Mouse (Mus musculus) heart, embryonic 16.5 days (tissue): ENCODE results near the gene Aox4. TPM values are rescaled to one million over a fixed set of nuclear protein-coding genes. Genes with fewer than 3 reads are reported as not detected.

Experiments
- ATAC-seq: fragments of 200-750 bp; cut with Nextera tagmentation; replicated peaks from 2 replicates; pipeline ENCODE4 v1.8.0; 2017; ENCODE audit warnings: moderate number of reproducible peaks; ENCODE audit not compliant: insufficient read depth, low FRiP score; ENCODE audit errors: extremely low read depth
- H3K27ac ChIP-seq: fragments of 300-500 bp; sonication (generic); 2 replicates; pipeline ENCODE4 v1.5.1; 2014; ENCODE audit warnings: mild to moderate bottlenecking, low read length, control low read depth, moderate library complexity
- H3K27me3 ChIP-seq: fragments of 300-500 bp; sonication (generic); 2 replicates; pipeline ENCODE4 v1.6.1; 2014; ENCODE audit warnings: low read length, mixed read lengths; ENCODE audit not compliant: control insufficient read depth, insufficient read depth
- H3K36me3 ChIP-seq: fragments of 300-500 bp; sonication (generic); 2 replicates; pipeline ENCODE4 v1.6.1; 2014; ENCODE audit not compliant: control insufficient read depth, insufficient read depth
- H3K4me1 ChIP-seq: fragments of 300-500 bp; sonication (generic); 2 replicates; pipeline ENCODE4 v1.6.1; 2014; ENCODE audit warnings: low read length, mixed read lengths; ENCODE audit not compliant: control insufficient read depth, insufficient read depth
- H3K4me2 ChIP-seq: fragments of 300-500 bp; sonication (generic); 2 replicates; pipeline ENCODE4 v1.6.1; 2014; ENCODE audit warnings: low read depth, mild to moderate bottlenecking, control low read depth, low read length
- H3K4me3 ChIP-seq: fragments of 300-500 bp; sonication (generic); 2 replicates; pipeline ENCODE4 v1.5.1; 2014; ENCODE audit warnings: mild to moderate bottlenecking, control low read depth, low read length
- H3K9ac ChIP-seq: fragments of 300-500 bp; sonication (generic); 2 replicates; pipeline ENCODE4 v1.6.1; 2014; ENCODE audit warnings: low read length, control low read depth
- H3K9me3 ChIP-seq: fragments of 300-500 bp; sonication (generic); replicated peaks from 2 replicates; pipeline ENCODE4 v1.6.1; 2016; ENCODE audit warnings: low read length; ENCODE audit not compliant: control insufficient read depth
- WGBS: fragments of 180-500 bp; shearing (Covaris S2); extraction: QIAGEN DNeasy Blood & Tissue Kit; methylation state at CpG from one replicate; pipeline ENCODE4 v1.1.7; 2014; 5-methylcytosine and 5-hydroxymethylcytosine counted together
- polyA plus RNA-seq: library from polyadenylated mRNA; unstranded; fragments of >200 nt; fragmentation: Nextera tagmentation; extraction: Ambion mirVana; gene quantifications from 2 replicates; pipeline ENCODE4 v1.2.1, GENCODE M21; 2015

Aox4 gene
- polyA plus RNA-seq, 1 experiment from 2014 or later, result 0.30 TPM

DNA sequence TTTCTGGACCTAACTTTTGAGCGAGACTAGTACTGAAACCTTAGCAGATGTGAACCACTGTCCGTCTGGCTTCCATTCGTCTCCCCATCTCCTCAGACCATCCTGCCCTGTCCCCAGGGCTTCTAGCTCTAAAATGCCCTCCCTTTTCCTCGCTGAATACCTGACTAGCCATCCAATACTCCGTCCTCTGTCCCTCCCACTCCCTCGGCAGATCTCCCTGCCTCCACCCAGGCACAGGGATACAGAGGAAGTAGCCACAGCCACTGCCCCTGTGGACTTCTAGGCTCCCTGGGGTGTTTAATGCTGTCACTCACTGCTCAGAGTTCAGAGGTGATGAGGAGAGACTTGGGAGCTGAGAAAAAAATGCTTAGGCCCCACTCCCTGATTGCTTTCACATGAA lies 91.8 kb downstream of the Aox4 start:
- Histone ChIP-seq H3K4me1 (0 out of 2 replicates have a peak, but pooled peaks cover 3% of the 10 kb centered on the region), H3K36me3 (no peaks in the 10 kb centered on the region), H3K9me3 (no peaks in the 10 kb centered on the region), H3K27me3 (no peaks in the 10 kb centered on the region), H3K4me3 (no peak overlapping the region), H3K27ac (no peak overlapping the region), H3K4me2 (no peak overlapping the region), H3K9ac (no peak overlapping the region)
- ATAC-seq, result no peak
- 71% methylated on average over 6 of the region's 6 CpGs for WGBS

GRCm38 (mm10) chr1:58303009-58303408 lies 92.8 kb downstream of the Aox4 start:
- WGBS, result 55% methylated on average over 6 of the region's 6 CpGs

DNA sequence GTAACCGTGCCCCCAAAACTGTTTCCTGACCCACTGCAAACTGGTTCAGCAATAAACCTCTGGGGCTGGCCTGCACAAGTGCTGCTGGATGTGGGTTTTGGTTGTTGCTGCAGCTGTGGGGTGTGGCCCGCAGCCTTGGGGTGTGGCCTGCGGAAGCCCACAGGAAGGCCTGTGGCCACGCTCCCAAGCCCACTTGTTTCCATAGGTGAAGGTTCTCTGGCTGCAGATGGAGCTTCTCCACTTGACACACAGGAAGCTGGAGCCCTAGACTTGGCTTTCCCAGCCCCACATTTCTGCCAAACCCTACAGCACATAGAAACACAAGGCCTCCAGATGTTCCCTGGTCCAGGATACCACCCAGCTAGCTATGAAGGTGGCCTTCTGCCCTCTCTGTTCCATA lies 93.5 kb downstream of the Aox4 start:
- Histone ChIP-seq H3K4me1 (0 out of 2 replicates have a peak, but pooled peaks cover 3% of the 10 kb centered on the region), H3K27ac (no peak overlapping the region), H3K36me3 (no peaks in the 10 kb centered on the region), H3K4me2 (no peak overlapping the region), H3K27me3 (no peaks in the 10 kb centered on the region), H3K9ac (no peak overlapping the region), H3K9me3 (no peaks in the 10 kb centered on the region), H3K4me3 (no peak overlapping the region)
- ATAC-seq, result peak; percentile 50
- 79% methylated on average over 4 of the region's 4 CpGs for WGBS

More at GRCm38 (mm10) chr1:58303009-58303408, 92.8 kb downstream of the Aox4 start:
- ATAC-seq, result no peak
- H3K9ac ChIP-seq, result no peak overlapping the region
- H3K4me3 ChIP-seq, result no peak overlapping the region
- no peaks in the 10 kb centered on the region for H3K9me3 ChIP-seq
- H3K4me1 ChIP-seq, result 0 out of 2 replicates have a peak, but pooled peaks cover 3% of the 10 kb centered on the region
- no peak overlapping the region for H3K4me2 ChIP-seq
- H3K36me3 ChIP-seq, result no peaks in the 10 kb centered on the region
- no peaks in the 10 kb centered on the region for H3K27me3 ChIP-seq
- no peak overlapping the region for H3K27ac ChIP-seq

GRCm38 (mm10) chr1:58304296-58304695 lies 94.1 kb downstream of the Aox4 start:
- ATAC-seq, result peak; percentile 21; the same call in 1 of the 2 replicates
- H3K27me3 ChIP-seq, result no peaks in the 10 kb centered on the region
- H3K4me3 ChIP-seq, result no peak overlapping the region
- H3K9ac ChIP-seq, result no peak overlapping the region
- H3K27ac ChIP-seq, result no peak overlapping the region
- 0 out of 2 replicates have a peak, but pooled peaks cover 3% of the 10 kb centered on the region for H3K4me1 ChIP-seq
- H3K36me3 ChIP-seq, result no peaks in the 10 kb centered on the region
- H3K4me2 ChIP-seq, result no peak overlapping the region
- no peaks in the 10 kb centered on the region for H3K9me3 ChIP-seq
- 54% methylated on average over 12 of the region's 12 CpGs for WGBS

- H3K27me3 ChIP-seq, result no peaks in the 10 kb centered on the region
- H3K27ac ChIP-seq, result no peak overlapping the region
- no peaks in the 10 kb centered on the region for H3K36me3 ChIP-seq
- H3K9me3 ChIP-seq, result no peaks in the 10 kb centered on the region
- 0 out of 2 replicates have a peak, but pooled peaks cover 3% of the 10 kb centered on the region for H3K4me1 ChIP-seq
- no peak for ATAC-seq
- no peak overlapping the region for H3K9ac ChIP-seq
- 62% methylated on average over 8 of the region's 8 CpGs for WGBS
- no peak overlapping the region for H3K4me2 ChIP-seq
- H3K4me3 ChIP-seq, result no peak overlapping the region
These were observed 97.0 kb downstream of the Aox4 start for GRCm38 (mm10) chr1:58307181-58307580.

DNA sequence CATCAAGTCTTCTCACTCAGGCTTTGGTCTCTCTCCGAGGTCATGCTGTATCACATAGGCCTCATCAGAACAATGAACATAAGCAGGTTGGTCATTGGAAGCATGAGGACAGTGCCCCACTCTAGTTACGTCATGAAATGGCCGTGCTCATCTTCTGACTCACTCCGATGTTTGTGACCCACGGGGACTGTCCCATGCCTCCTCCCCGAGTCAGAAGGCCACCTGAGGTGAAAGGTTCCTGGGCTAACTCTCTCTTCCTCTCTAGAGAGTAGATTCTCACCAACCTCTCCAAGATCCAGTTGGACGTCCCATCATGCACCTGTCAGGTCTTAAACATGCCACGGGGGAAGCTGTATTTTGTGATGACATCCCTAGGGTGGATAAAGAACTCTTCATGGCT lies 98.4 kb downstream of the Aox4 start:
- H3K27me3 ChIP-seq, result no peaks in the 10 kb centered on the region
- no peaks in the 10 kb centered on the region for H3K36me3 ChIP-seq
- no peaks in the 10 kb centered on the region for H3K9me3 ChIP-seq
- no peak overlapping the region for H3K4me2 ChIP-seq
- ATAC-seq, result no peak
- no peak overlapping the region for H3K27ac ChIP-seq
- whole genome bisulfite sequencing, result 91% methylated on average over 8 of the region's 8 CpGs
- no peak overlapping the region for H3K4me3 ChIP-seq
- H3K4me1 ChIP-seq, result 0 out of 2 replicates have a peak, but pooled peaks cover under 1% of the 10 kb centered on the region
- no peak overlapping the region for H3K9ac ChIP-seq

GRCm38 (mm10) chr1:58309853-58310252 lies 99.7 kb downstream of the Aox4 start:
- no peaks in the 10 kb centered on the region for H3K9me3 ChIP-seq
- no peaks in the 10 kb centered on the region for H3K36me3 ChIP-seq
- 39% methylated on average over 4 of the region's 4 CpGs for WGBS
- H3K4me1 ChIP-seq, result no peaks in the 10 kb centered on the region
- H3K9ac ChIP-seq, result no peak overlapping the region
- ATAC-seq, result no peak
- H3K27ac ChIP-seq, result no peak overlapping the region
- H3K4me3 ChIP-seq, result no peak overlapping the region
- no peak overlapping the region for H3K4me2 ChIP-seq
- no peaks in the 10 kb centered on the region for H3K27me3 ChIP-seq

DNA sequence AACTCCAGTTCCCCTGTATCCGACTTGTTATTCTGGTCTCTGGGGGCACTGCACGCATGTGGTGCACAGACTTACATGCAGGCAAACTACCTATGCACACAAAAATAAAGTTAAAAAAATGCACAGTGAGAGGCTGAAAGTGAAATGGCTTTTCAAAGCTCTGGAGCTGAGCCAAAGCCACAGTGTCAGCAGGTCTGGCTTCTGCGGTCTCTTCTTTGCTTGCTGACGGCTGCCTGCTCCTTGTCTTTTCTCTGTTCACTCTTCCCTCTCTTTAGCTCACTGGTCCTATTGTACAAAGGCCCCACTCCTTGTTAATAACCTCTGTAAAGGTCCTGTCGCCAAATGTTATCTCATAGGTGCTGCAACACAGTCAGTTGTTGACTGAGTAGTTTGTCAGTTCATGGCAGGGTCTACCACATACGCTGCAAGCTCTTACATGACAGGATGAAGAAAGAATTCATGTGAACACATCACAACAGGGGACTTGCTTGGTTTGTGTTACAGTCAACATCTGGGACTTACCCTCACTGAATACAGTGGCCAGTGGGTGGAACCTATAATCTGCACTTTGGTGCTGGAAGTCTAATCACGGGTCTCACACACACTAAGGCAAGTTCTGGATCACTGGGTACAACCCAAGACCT lies 101.1 kb downstream of the Aox4 start:
- ATAC-seq, result no peak
- H3K4me1 ChIP-seq, result no peaks in the 10 kb centered on the region
- WGBS, result 49% methylated on average over 7 of the region's 7 CpGs
- no peaks in the 10 kb centered on the region for H3K27me3 ChIP-seq
- H3K27ac ChIP-seq, result no peak overlapping the region
- H3K9ac ChIP-seq, result no peak overlapping the region
- no peaks in the 10 kb centered on the region for H3K36me3 ChIP-seq
- H3K4me2 ChIP-seq, result no peak overlapping the region
- H3K9me3 ChIP-seq, result no peaks in the 10 kb centered on the region
- no peak overlapping the region for H3K4me3 ChIP-seq

DNA sequence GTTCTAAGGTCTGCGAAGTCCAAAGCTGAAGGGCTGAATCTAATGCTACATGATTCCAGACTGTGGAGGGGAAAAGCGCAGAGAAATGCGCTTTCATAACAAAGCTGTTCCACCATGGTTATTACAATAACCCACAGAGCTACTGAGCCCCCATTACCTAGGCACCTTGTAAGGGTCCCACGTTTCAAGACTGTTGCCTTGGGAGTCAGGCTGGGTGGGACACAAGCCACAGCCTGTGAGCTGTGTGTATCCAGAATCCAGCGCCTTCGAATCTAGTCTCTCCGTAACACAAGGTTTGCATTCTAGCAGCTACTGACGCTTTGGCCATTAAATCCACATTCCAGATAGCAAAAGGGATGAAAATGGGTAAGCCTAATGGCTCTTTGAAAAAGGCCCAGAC lies 103.0 kb downstream of the Aox4 start:
- ATAC-seq, result no peak
- 86% methylated on average over 8 of the region's 8 CpGs for WGBS
- H3K9me3 ChIP-seq, result no peaks in the 10 kb centered on the region

More for the DNA sequence above, 103.0 kb downstream of the Aox4 start:
- Histone ChIP-seq H3K4me3 (no peak overlapping the region), H3K4me2 (no peak overlapping the region), H3K9ac (no peak overlapping the region), H3K27me3 (no peaks in the 10 kb centered on the region), H3K4me1 (no peaks in the 10 kb centered on the region), H3K27ac (no peak overlapping the region), H3K36me3 (no peaks in the 10 kb centered on the region)
